Mouse (Mus musculus) limb, embryonic 11.5 days (tissue): ENCODE measurements around the gene Ppfibp2. TPM values are rescaled to one million over a fixed set of nuclear protein-coding genes. Genes with fewer than 3 reads are reported as not detected.
A peak's percentile ranks its signal among the peaks of the same experiment; 100 is the strongest.

Source experiments
- ATAC-seq: fragments of 200-750 bp; cut with Nextera tagmentation; 2 replicates; pipeline ENCODE4 v1.8.0; 2017; ENCODE audit warnings: low read depth; ENCODE audit not compliant: insufficient number of reproducible peaks, low FRiP score, low TSS enrichment
- DNase-seq: peaks from one replicate; pipeline ENCODE4 v3.0.0-alpha.2; 2015; ENCODE audit warnings: low spot score
- H3K27ac ChIP-seq: fragments of 300-500 bp; sonication (generic); replicated peaks from 2 replicates; pipeline ENCODE4 v1.5.1; 2014; ENCODE audit warnings: low read depth, mild to moderate bottlenecking, low read length
- H3K27me3 ChIP-seq: fragments of 300-500 bp; sonication (generic); 2 replicates; pipeline ENCODE4 v1.6.1; 2014; ENCODE audit warnings: mild to moderate bottlenecking, low read length, mixed read lengths; ENCODE audit not compliant: control insufficient read depth, insufficient read depth
- H3K36me3 ChIP-seq: fragments of 300-500 bp; sonication (generic); 2 replicates; pipeline ENCODE4 v1.6.1; 2014; ENCODE audit warnings: mild to moderate bottlenecking, low read length, moderate library complexity, mixed read lengths; ENCODE audit not compliant: control insufficient read depth, insufficient read depth
- H3K4me1 ChIP-seq: fragments of 300-500 bp; sonication (generic); 2 replicates; pipeline ENCODE4 v1.6.1; 2014; ENCODE audit warnings: low read length, mixed read lengths; ENCODE audit not compliant: control insufficient read depth, insufficient read depth
- H3K4me2 ChIP-seq: fragments of 300-500 bp; sonication (generic); 2 replicates; pipeline ENCODE4 v1.6.1; 2014; ENCODE audit warnings: low read depth, mild to moderate bottlenecking, moderate library complexity; ENCODE audit not compliant: severe bottlenecking
- H3K4me3 ChIP-seq: fragments of 300-500 bp; sonication (generic); 2 replicates; pipeline ENCODE4 v1.5.1; 2014; ENCODE audit warnings: low read depth, low read length
- H3K9ac ChIP-seq: fragments of 300-500 bp; sonication (generic); 2 replicates; pipeline ENCODE4 v1.6.1; 2014; ENCODE audit warnings: mild to moderate bottlenecking, low read length
- H3K9me3 ChIP-seq: fragments of 300-500 bp; sonication (generic); 2 replicates; pipeline ENCODE4 v1.6.1; 2016; ENCODE audit warnings: low read length; ENCODE audit not compliant: control insufficient read depth
- WGBS: fragments of 180-500 bp; shearing (Covaris S2); extraction: QIAGEN DNeasy Blood & Tissue Kit; methylation state at CpG from one replicate; pipeline ENCODE4 v1.1.7; 2014; 5-methylcytosine and 5-hydroxymethylcytosine counted together
- polyA plus RNA-seq: library from polyadenylated mRNA; unstranded; fragments of >200 nt; fragmentation: Nextera tagmentation; extraction: Ambion mirVana; gene quantifications from 2 replicates; pipeline ENCODE4 v1.2.1, GENCODE M21; 2014

The Ppfibp2 gene
- polyA plus RNA-seq, 1 experiment from 2014 or later = 18.3 TPM

GRCm38 (mm10) chr7:107722536-107722935 is 127.5 kb downstream of the Ppfibp2 start:
- Histone ChIP-seq H3K4me2 (no peak overlapping the region), H3K4me3 (no peak overlapping the region), H3K27ac (no peak overlapping the region), H3K9ac (no peak overlapping the region), H3K27me3 (no peaks in the 10 kb centered on the region), H3K4me1 (no peaks in the 10 kb centered on the region), H3K9me3 (no peaks in the 10 kb centered on the region), H3K36me3 (peaks cover 6% of the 10 kb centered on the region)
- no peak for DNase-seq
- ATAC-seq = no peak
- WGBS = 96% methylated on average over 4 of the region's 4 CpGs

GRCm38 (mm10) chr7:107727538-107727937 is 132.5 kb downstream of the Ppfibp2 start:
- Histone ChIP-seq H3K4me2 (no peak overlapping the region), H3K27me3 (no peaks in the 10 kb centered on the region), H3K36me3 (peaks cover 7% of the 10 kb centered on the region), H3K4me1 (no peaks in the 10 kb centered on the region), H3K9me3 (no peaks in the 10 kb centered on the region), H3K9ac (no peak overlapping the region), H3K27ac (no peak overlapping the region), H3K4me3 (no peak overlapping the region)
- DNase-seq = no peak
- ATAC-seq = no peak
- whole genome bisulfite sequencing = 69% methylated on average over 3 of the region's 3 CpGs

- DNase-seq = no peak
- 87% methylated on average over 9 of the region's 10 CpGs for WGBS
These were observed 135.6 kb downstream of the Ppfibp2 start for GRCm38 (mm10) chr7:107730587-107730986.

GRCm38 (mm10) chr7:107733162-107733561 is 138.2 kb downstream of the Ppfibp2 start:
- Histone ChIP-seq H3K9ac (no peak overlapping the region), H3K9me3 (no peaks in the 10 kb centered on the region), H3K4me2 (no peak overlapping the region), H3K27ac (no peak overlapping the region), H3K36me3 (peaks cover 3% of the 10 kb centered on the region; the same call in 1 of the 2 replicates), H3K27me3 (no peaks in the 10 kb centered on the region), H3K4me1 (no peaks in the 10 kb centered on the region), H3K4me3 (no peak overlapping the region)
- 69% methylated on average over 2 of the region's 2 CpGs for WGBS
- DNase-seq (no peak), ATAC-seq (no peak)

More at GRCm38 (mm10) chr7:107730587-107730986, 135.6 kb downstream of the Ppfibp2 start:
- Histone ChIP-seq H3K9ac (no peak overlapping the region), H3K4me3 (no peak overlapping the region), H3K9me3 (no peaks in the 10 kb centered on the region), H3K36me3 (peaks cover 3% of the 10 kb centered on the region), H3K27ac (no peak overlapping the region), H3K4me1 (no peaks in the 10 kb centered on the region), H3K4me2 (no peak overlapping the region), H3K27me3 (no peaks in the 10 kb centered on the region)
- no peak for ATAC-seq

- ATAC-seq (no peak; the same call in 1 of the 2 replicates), DNase-seq (peak; percentile 40)
- H3K4me2 ChIP-seq = no peak overlapping the region
- H3K9me3 ChIP-seq = no peaks in the 10 kb centered on the region
- 43% methylated on average over 2 of the region's 2 CpGs for WGBS
- H3K27ac ChIP-seq = no peak overlapping the region
- H3K9ac ChIP-seq = no peak overlapping the region
- no peaks in the 10 kb centered on the region; the same call in 1 of the 2 replicates for H3K36me3 ChIP-seq
- H3K4me1 ChIP-seq = no peaks in the 10 kb centered on the region
- H3K27me3 ChIP-seq = no peaks in the 10 kb centered on the region
- no peak overlapping the region for H3K4me3 ChIP-seq
These were observed 143.7 kb downstream of the Ppfibp2 start for GRCm38 (mm10) chr7:107738726-107739125.

GRCm38 (mm10) chr7:107742963-107743465 is 148.0 kb downstream of the Ppfibp2 start:
- H3K36me3 ChIP-seq = no peaks in the 10 kb centered on the region; the same call in 1 of the 2 replicates
- H3K4me1 ChIP-seq = no peaks in the 10 kb centered on the region
- 89% methylated on average over 10 of the region's 10 CpGs for WGBS

GRCm38 (mm10) chr7:107744454-107744853 is 149.4 kb downstream of the Ppfibp2 start:
- ATAC-seq (no peak), DNase-seq (no peak)
- Histone ChIP-seq H3K4me3 (no peak overlapping the region), H3K4me2 (no peak overlapping the region), H3K27me3 (no peaks in the 10 kb centered on the region), H3K27ac (no peak overlapping the region), H3K9ac (no peak overlapping the region), H3K36me3 (no peaks in the 10 kb centered on the region; the same call in 1 of the 2 replicates), H3K9me3 (no peaks in the 10 kb centered on the region), H3K4me1 (no peaks in the 10 kb centered on the region)
- 88% methylated on average over 4 of the region's 4 CpGs for WGBS

More at GRCm38 (mm10) chr7:107742963-107743465, 148.0 kb downstream of the Ppfibp2 start:
- no peak overlapping the region for H3K4me2 ChIP-seq
- no peaks in the 10 kb centered on the region for H3K9me3 ChIP-seq
- no peak overlapping the region for H3K27ac ChIP-seq
- H3K9ac ChIP-seq = no peak overlapping the region
- no peak overlapping the region for H3K4me3 ChIP-seq
- DNase-seq (no peak), ATAC-seq (no peak)
- no peaks in the 10 kb centered on the region for H3K27me3 ChIP-seq

GRCm38 (mm10) chr7:107745111-107745510 is 150.1 kb downstream of the Ppfibp2 start:
- Histone ChIP-seq H3K4me3 (no peak overlapping the region), H3K4me1 (no peaks in the 10 kb centered on the region), H3K4me2 (no peak overlapping the region), H3K9ac (no peak overlapping the region), H3K36me3 (no peaks in the 10 kb centered on the region; the same call in 1 of the 2 replicates), H3K27ac (no peak overlapping the region), H3K27me3 (no peaks in the 10 kb centered on the region), H3K9me3 (no peaks in the 10 kb centered on the region)
- WGBS = 78% methylated on average over 2 of the region's 2 CpGs
- DNase-seq (no peak), ATAC-seq (no peak)

GRCm38 (mm10) chr7:107746036-107746435 is 151.0 kb downstream of the Ppfibp2 start:
- Histone ChIP-seq H3K9me3 (no peaks in the 10 kb centered on the region), H3K9ac (no peak overlapping the region), H3K27me3 (no peaks in the 10 kb centered on the region), H3K4me2 (no peak overlapping the region), H3K36me3 (no peaks in the 10 kb centered on the region; the same call in 1 of the 2 replicates), H3K27ac (no peak overlapping the region), H3K4me1 (no peaks in the 10 kb centered on the region), H3K4me3 (no peak overlapping the region)
- 91% methylated on average over 8 of the region's 8 CpGs for WGBS
- no peak for ATAC-seq
- DNase-seq = no peak
